Mouse (Mus musculus) adrenal gland, postnatal 4 days (tissue): ENCODE measurements at regions not wholly inside any gene's neighbourhood (a gene's known extent, or its start where the extent isn't known, plus 50 kb on each side); places are given as distances from the start of the nearest gene placed in this dataset.

ENCODE experiments used
- DNase-seq, 2 experiments: peaks; one replicate each; pipeline ENCODE4 v3.0.0; 2021 to 2022; ENCODE audit warnings: low spot score in 2 of 2, mixed read lengths in 2 of 2

DNA sequence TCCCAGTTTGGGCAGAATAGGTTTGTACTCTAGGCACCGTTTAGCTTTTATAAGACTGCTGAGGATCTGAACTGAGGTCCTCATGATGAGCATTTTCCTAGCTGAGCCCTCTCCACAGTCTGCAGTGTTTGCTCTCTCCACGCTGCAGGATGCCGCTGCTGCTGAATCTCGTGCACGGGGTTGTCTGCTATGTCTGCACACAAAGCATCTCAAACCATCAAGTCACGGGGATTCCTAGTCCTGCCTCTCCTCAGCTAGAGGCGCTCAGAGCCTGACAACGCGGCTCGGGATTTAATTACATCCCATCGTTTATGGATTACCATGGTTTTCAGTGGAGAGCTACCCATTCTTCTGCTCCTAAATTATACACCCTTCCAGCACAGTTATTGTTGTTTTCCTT, 175.6 kb downstream of the Rnf144b start:
- no peak for DNase-seq

DNA sequence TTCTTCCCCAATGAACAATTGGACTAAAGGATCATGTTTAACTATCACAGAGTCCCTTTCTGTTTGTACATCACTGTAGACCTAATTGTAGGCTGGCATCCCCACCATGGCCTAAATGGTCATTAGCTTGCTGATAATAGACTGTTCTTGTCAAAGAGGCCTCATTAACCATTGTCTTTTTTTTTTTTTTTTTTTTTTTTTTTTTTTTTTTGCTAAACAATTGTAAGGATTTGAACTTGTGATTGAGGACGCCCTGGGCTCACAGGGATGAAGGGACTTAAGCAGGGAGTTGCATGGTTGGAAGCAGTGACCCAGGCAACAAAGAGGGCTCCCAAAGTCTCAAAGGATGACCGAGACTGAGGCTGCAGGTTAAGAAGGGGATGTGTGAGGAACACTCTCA, 178.0 kb downstream of the Rnf144b start:
- DNase-seq = no peak

DNA sequence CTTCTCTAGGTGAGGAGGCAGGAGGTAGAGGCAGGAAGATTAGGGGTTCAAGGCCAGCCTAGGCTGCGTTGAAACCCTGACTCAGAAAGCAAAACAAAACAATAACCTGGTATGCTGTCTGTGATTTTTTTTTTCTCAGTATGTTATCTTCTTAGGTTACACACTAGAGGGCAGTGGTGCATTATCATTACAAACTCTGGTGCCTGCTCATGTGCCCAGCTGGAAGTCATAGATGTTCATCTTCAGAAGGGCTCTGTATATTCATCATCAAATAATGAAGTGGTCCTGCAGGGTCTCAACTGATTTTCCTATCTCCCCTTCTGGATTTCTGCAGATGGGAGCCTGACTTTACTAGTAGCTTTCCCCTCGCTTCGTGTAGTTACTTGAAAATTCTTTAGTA, 178.6 kb downstream of the Rnf144b start:
- no peak for DNase-seq

DNA sequence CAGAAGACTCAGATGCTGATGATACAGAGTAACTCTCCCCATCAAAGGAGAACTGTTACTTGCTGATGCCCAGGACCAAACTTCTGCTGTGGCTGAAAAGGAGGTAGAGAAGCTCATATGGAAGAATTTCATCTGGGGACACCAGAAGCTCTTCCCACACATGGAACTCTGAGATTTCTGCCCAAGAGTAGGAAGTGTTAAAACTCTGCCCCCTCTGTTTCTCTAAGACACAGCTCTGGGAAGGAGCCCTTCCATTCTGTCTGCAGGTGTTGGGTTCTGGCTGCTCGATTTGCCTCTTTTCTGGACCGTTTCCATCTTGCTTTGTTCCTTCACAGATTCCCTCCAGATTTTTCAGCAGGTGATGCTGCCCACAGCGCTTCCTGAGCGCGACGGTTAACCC, 187.0 kb downstream of the Rnf144b start:
- DNase-seq = no peak

DNA sequence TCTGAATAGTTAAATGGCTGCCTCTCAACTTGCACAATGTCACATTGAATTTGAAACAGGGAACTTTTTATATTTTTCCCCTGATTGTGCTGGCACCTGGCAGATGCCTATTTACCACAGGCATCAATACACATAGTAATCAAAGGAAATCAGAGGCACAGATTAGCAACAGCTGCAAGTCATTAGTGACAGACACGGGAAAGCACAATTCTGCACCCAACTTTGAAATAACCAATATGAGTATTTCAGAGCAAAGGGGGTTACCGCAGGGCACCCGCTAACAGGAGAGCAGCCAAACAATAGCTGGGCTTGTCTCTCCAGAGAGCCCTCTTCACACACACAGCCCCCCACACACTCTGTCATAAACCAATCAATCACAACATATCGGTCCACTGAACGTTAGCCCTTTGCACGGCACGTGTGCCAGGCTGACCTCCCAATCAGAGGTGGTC, 188.3 kb downstream of the Rnf144b start:
- DNase-seq = no peak

DNA sequence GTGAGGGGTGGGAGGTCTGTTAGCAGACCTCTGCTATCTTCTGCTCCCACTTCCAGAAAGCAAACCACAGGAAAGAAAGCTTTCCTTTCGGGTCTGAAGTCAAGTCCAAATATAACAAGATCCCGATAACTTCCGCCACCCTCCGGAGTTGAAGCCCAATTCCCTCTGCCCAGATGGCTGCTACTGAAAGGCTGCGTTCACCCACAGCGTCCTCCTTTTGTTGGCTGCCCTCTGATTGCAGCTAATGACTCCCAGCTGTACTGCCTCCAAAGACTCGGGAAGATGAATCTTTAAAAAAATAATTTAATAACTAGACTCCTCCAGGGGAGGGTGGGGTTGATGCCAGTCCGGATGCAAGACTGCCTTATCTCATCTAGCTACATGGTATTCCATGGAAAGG, 197.1 kb downstream of the Rnf144b start:
- DNase-seq = no peak

DNA sequence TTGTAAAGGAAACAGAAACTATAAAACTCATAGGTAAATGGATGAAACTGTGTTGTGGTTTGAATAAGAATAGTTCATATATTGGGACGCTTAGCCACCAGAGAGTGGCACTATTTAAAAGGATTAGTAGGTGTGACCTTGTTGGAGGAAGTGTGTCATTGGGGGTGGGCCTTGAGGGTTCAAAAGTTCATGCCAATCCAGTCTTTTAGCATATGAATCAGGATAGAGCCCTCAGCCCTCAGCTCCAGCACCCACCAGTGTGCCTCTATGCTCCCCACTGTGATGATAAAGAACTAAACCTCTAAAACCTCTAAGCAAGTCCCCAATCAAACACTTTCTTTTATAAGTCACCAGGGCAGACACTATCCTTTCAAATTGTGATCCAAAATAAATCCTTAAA, 199.4 kb downstream of the Rnf144b start:
- DNase-seq = no peak

DNA sequence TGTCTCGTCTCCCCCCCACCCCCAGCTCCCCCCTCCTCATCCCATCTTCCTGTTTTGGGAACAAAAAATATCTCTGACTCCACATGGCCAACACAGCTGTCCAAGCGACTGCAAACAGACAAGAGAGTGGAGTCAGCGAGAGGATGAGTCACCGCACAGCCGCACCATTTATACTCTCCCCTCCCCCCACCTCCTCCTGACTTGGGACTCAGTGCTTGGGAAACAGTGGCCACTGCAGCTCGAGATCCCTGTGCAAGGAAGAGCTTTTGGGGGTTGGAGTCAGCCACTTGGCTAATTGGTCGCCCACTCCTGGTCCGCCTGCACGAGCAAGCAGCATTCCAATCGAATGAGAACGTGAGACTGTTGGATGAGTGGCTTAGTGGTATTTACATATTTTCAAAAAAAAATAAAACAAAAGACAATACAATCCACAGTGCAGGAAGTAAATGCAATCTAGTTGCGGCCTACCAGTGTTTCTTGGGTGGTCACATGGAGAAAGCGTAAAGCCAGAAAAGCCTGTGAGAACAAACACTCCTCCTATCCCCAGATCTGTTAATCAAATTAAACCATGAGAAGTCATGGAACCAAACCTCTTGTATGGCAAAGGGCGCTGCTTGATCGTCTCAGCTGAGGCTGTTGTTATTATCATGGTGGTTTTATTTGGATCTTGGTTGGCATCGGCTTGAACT, 213.7 kb downstream of the Rnf144b start:
- no peak for DNase-seq

DNA sequence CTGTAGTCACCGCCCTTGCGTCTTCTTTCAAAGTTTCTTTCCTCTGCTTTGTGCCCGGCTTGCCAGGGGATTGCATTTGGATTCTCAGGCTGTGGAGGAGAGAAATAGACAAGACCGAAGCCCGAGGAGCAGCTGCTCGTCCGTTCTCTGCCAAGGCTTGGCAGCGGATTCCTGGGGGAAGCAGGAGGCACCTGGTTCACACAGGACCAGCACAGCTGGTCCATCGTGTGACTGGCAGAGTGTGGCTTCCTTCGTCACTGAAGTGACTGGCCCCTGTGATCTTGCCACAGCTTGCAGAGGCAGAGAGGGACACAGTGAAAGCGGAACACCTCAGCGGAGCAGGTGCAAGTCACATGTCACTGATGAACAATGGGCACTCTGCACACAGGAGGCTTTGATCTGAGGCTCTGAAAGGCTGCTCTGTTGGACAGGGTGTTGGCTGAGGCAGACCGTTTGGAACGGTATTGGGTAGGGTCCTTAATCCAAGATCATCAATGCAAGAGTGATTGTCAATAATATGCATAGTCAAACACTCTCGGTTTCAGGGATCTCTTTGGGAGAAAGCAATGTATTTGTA, 214.5 kb downstream of the Rnf144b start:
- DNase-seq = no peak

DNA sequence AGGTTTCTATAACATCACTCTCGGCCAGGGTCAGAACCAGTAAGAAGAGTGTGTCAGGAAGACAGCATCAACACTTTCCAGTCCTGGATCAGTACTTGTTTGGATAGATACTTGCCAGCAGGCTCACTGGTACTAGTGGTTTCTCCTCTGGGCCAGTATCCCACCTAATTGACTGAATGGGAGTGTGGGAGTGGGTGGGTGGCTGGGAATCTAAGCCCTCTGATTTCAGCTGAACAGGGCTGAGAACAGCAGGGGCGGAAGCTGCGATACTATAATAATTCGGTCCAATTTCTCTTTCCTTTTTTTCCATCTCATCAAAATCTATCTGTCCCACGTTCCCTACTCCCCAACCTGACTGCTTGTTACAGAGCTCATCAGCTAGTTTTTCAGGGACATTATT, 217.0 kb downstream of the Rnf144b start:
- no peak for DNase-seq

DNA sequence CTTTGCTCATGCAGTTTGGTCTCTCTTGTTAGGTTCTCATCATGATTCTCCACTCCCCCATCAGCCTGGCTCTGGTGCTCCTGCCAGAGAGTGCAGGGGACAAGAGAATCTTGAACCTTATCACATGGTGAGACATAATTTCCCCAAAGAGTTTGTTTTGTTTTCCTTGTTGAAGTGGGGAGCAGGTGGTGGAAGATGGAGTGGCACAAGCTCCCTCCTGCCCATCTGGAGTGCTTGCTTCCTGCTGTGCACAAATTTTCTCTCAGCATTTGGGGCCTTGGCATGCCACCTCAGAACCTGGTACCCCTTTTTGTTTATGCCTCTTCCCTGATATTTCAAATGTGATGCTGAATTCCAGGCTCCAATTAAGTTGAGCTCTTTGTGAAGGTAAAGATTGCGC, 219.9 kb downstream of the Rnf144b start:
- DNase-seq = no peak

DNA sequence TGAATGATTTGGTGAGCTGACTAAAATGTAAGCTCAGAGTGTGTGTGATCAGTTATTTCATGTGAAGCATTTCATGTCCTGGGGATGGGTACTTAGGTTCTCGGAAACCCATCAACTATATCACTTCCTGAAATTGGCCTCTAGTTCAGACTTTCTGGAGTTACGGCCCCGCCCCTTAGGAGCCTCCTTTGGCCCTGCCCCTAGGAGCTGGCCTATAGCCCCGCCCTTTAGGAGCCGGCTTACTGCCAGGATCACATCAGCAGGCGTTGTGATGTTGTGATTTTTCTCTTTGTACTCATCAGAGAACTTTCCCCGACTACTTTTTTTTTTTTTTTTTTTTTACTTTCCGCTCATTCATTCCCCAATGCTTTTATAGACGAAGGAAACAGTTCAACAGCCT, 223.1 kb downstream of the Rnf144b start:
- DNase-seq = no peak

DNA sequence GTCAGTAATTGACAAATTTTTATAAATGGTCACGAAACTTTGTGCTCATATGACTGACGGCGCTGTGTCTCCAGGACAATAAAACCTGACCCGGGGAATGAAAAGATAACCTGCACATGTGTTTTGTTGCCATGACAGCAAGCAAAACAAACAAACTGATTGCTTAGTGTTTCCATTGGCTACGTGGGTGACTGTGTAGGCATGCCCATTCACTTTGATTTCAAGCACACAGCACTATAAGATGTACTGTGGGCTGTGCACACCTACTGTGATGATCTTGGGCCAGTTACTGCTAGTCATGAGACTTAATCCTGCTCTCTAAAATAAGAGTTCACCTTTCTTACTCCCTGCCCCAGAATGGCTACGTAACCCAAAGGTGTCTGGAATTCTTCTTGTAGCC, 225.4 kb downstream of the Rnf144b start:
- no peak for DNase-seq

DNA sequence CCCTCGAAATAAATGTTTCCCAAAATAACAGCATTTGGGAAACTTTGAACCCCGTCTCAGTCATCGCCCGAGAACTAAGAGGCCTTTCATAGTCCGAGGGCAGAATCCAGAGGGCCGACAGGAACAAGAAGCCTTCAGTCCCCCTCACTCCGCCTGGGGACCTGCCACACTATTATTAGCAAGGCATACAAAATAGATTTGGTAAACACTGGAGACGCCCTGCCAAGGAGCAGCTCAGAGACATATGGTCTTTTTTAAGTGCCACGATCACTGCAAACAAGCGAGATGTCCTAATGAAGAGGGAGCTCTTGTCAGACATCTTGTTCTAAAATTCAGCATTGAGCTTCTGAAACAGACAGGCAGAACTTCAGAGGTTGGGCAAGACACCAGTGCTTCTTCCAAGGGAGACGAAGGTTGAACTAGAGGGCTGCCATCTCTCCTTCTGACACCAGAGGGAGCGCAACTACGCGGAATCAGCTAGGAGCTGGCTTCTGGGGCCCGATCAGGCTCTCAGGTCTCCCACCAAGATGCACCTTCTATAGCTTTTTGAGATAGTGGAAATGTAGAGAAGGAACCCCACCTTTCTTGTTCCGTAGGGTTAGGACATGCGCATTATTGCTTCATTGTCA, 226.2 kb downstream of the Rnf144b start:
- DNase-seq = peak; percentile 20 to 36

DNA sequence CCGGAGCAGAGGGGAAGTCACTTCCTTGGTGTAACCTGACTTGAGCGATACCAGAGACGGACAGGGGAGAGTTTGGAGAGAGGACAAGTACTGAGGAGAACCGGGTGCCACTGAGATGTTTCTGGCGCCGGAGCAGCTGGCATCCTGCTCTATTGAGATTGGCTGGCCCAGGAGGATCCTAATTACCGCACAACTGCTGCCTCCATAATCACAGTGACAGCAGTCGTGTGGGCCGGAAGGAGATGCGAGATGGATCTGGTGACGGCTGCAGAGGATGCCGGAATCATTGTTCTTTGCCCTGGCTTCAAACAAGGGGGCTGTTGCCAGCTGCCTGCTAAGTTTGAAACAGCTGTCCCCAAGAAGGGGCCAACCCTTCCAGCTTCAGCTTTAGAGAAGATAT, 232.0 kb downstream of the Rnf144b start:
- no peak for DNase-seq

DNA sequence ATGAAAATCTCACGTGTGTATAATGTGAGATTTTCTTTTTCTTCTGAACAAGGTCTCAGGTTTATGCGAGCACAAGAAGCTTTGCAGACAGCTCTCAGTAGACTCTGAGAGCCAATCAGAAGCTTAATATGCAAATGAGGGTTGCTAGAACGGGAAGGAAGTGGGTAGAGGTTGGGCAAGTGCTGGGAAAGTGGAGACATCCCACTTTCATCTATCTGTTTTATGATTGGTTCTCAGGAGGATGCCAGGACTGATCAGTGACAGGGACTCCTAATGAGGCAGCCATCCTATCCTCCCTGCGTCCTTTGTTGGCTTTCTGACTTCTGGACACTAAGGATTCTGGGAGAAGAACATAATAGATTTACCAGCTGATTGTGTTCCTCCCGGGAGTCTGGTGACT, 232.7 kb downstream of the Rnf144b start:
- DNase-seq = no peak

DNA sequence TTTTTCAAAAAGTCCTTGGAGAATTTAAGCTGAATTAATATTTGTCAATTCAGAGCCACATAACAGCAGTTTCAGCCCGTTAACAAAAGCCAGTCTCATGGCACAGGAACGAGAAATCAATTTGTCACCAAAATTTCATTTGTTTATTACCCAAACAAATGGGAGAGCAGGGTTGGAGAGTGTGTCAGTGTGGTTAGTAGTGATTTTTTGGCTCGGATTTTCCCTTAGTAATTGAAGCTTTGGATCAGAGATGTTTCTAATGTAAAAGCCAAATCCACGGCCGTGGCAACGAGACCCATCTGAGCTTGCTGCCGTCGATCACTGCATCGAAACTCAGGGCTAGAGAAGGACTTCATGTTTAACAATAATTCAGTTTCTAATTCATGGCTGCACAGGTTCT, 236.5 kb downstream of the Rnf144b start:
- no peak for DNase-seq

DNA sequence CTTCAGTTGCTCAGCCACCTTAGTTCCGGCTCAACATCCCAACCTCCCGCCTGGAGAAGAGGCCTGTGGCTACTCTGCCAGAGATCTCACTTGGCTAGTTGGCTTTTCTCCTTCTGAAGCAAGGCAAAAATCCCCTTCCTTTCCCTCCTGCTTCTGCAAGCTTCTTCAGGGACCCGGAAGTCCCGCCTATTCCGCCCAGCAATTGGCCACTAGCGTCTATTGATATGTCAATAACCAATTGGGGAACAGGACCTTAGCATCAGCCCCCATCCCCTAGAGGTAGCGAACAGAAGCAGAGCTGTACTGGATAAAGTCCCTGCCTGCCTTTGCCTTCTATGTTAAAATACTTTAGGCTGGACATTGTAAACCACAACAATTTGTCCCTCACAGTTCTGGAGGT, 243.3 kb downstream of the Rnf144b start:
- DNase-seq = no peak

DNA sequence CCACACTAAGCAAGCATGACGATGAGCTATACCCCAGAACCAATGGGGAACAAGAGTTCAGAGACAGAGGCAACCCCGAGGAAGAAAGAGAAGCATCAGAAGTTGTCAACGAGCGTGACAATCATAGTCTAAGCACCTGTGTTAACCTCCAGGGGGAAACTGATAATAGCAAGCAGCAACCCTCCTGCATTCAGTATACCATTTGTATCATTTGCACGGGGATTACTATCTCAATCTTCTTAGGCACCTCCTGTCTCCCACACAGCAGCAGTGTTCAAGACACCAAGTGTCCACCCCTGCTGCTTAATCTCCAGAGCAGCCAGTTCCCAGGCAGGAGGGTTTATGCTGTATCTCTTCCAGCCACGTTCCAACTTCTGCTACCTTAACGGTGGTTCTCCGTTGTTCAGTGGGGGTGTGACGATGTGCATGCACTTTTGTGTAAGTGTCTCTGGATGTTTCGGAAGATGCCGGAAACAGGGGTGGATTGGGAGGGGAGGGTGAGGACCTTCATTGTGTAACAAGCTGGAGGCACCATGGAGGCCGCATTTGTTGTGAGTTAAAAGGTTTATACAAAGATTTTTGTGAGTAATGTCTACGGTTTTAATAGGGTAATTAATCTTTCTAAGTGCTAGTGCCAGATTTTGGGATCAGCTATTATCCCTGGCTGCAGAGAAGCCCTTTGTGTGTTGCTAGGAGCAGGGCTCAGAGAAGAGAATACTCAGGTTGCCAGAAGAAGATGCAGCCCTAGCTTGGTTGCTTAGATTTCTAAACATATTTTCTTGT, 245.8 kb downstream of the Rnf144b start:
- DNase-seq = no peak

DNA sequence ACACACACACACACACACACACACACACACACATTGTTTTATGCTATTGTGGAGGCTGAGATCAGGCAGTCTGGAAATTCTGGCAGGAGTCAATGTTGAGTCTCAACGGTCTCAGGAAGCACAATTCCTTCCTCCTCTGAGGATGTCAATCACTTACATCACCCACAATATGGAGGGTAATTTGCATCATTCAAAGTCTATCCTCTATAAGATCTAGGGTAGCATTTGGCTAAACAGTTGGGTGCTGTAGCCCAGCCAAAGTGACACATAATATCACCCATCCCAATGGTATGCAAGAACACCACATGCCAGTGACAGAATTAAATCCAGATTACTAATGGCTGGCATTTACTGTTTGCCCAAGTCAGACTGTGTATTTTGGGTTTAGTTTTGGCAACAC, 252.1 kb downstream of the Rnf144b start:
- no peak for DNase-seq

DNA sequence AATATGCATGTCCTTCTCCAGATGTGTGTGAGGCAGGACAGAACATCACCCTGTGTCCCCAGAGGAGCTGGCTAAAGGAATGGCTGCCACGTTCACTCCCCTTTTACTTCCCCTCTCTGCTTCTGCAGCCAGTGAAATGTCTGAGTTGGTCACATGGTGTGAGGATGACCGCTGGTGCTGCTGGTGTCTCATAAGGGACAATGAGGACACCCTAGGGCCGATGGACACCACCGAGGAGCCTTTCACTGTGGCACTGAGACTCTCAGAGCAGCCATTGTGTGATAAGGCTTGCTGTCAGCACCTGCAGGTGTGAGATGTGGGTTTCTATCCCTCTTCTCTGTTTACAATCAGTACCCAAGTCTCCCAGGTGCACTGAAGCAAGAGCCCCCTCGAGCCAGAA, 268.6 kb downstream of the Rnf144b start:
- no peak for DNase-seq

DNA sequence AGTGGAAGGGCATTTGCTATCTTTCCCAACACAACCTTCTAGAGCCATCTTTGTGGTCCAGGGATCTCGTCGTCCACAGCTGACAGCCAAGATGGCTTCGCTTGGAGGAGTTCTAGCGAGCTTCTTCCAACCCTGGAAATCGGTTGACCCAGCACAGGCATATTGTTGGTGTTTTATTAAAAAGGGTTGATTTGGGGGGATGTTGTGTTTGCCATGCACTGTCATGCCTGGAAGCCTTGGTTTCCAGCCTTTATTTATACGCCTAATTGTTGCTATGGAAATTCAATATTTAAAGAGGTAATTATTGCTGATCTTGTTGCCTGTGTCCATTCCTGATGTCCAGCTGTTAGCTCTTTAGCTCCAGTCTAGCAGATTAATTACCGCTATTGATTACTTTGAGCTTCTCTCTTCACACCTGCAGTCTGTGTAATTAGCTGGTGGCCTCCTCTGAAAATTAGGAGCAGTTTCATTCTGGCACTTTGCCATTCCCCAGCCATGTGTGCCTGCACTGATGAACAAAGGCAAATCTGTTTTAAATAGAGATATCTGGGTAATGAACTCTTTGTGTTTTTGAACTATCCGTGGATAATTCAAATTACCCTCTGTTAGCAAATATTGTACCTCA, 275.4 kb downstream of the Rnf144b start:
- no peak for DNase-seq
